In genomic region chr5:66855358-66856107, GRCm38 (mm10) we compare ENCODE assay signal across 11 mouse cellular contexts.
DNase-seq lines count a peak whose midpoint lies in the region; ATAC-seq and TF ChIP-seq lines count a peak whose summit lies in the region.
"Had no signal": no experiment of that assay in that cellular context is flagged by ENCODE, and none has a peak within 500 bp of the region (broad histone marks: within the 10 kb centered on the region; RNA-seq: fewer than 3 reads in every experiment).

No protein-coding gene starts in this region.

- H3K27ac ChIP-seq in limb, embryonic 14.5 days (replicated peaks; ENCODE audit: low read depth, low read length), result no peak overlapping the region
- H3K27ac ChIP-seq in limb, embryonic 10.5 days, result no peak overlapping the region
- H3K27ac ChIP-seq in kidney, postnatal 0 days, result 0 out of 2 replicates have a peak overlapping the region, but pooled peaks have one; percentile 19
- H3K27ac ChIP-seq in neural tube, embryonic 15.5 days (replicated peaks), result peak overlapping the region; percentile 25; the same call in 1 of the 2 replicates
- H3K27ac ChIP-seq: midbrain, embryonic 15.5 days had no signal

- H3K4me2 ChIP-seq in limb, embryonic 14.5 days (replicated peaks; ENCODE audit: low read depth, low read length, severe bottlenecking), result no peak overlapping the region
- no peak overlapping the region for H3K4me2 ChIP-seq in kidney, postnatal 0 days (ENCODE audit: low read length)
- H3K4me2 ChIP-seq in neural tube, embryonic 15.5 days, result no peak overlapping the region
- H3K4me2 ChIP-seq: liver, embryonic 11.5 days; midbrain, embryonic 15.5 days had no signal

- no peaks in the 10 kb centered on the region for H3K27me3 ChIP-seq in limb, embryonic 14.5 days (ENCODE audit: control insufficient read depth, insufficient read depth, low read length)
- H3K27me3 ChIP-seq in limb, embryonic 10.5 days (ENCODE audit: low read depth, poor library complexity, severe bottlenecking), result no peaks in the 10 kb centered on the region
- no peaks in the 10 kb centered on the region for H3K27me3 ChIP-seq in kidney, postnatal 0 days (ENCODE audit: insufficient read depth, low read length)
- H3K27me3 ChIP-seq in neural tube, embryonic 15.5 days (replicated peaks), result no peaks in the 10 kb centered on the region
- H3K27me3 ChIP-seq: midbrain, embryonic 15.5 days had no signal

- WGBS in limb, embryonic 14.5 days, result 61% methylated on average over 11 of the region's 11 CpGs
- WGBS in limb, embryonic 10.5 days, result 85% methylated on average over 11 of the region's 11 CpGs
- WGBS in kidney, postnatal 0 days, result 59% methylated on average over 11 of the region's 11 CpGs
- 48% methylated on average over 11 of the region's 11 CpGs for WGBS in neural tube, embryonic 15.5 days

- no peaks in the 10 kb centered on the region for H3K9me3 ChIP-seq in limb, embryonic 14.5 days (ENCODE audit: control insufficient read depth, low read length)
- no peaks in the 10 kb centered on the region for H3K9me3 ChIP-seq in limb, embryonic 10.5 days (replicated peaks)
- H3K9me3 ChIP-seq in kidney, postnatal 0 days (replicated peaks; ENCODE audit: low read length), result no peaks in the 10 kb centered on the region
- H3K9me3 ChIP-seq in neural tube, embryonic 15.5 days (replicated peaks), result no peaks in the 10 kb centered on the region
- H3K9me3 ChIP-seq: midbrain, embryonic 15.5 days had no signal

- no peak overlapping the region for H3K4me3 ChIP-seq in limb, embryonic 14.5 days (replicated peaks; ENCODE audit: low read length)
- H3K4me3 ChIP-seq in limb, embryonic 10.5 days, result no peak overlapping the region
- H3K4me3 ChIP-seq in kidney, postnatal 0 days (replicated peaks; ENCODE audit: low read depth, low read length), result no peak overlapping the region
- H3K4me3 ChIP-seq in neural tube, embryonic 15.5 days (replicated peaks), result no peak overlapping the region
- H3K4me3 ChIP-seq: midbrain, embryonic 15.5 days had no signal

- no peaks in the 10 kb centered on the region for H3K36me3 ChIP-seq in limb, embryonic 14.5 days (ENCODE audit: control insufficient read depth, insufficient read depth, low read length)
- H3K36me3 ChIP-seq in limb, embryonic 10.5 days, result 0 out of 2 replicates have a peak, but pooled peaks cover 3% of the 10 kb centered on the region
- H3K36me3 ChIP-seq in kidney, postnatal 0 days (ENCODE audit: insufficient read depth, low read length), result no peaks in the 10 kb centered on the region
- H3K36me3 ChIP-seq in neural tube, embryonic 15.5 days, result no peaks in the 10 kb centered on the region
- H3K36me3 ChIP-seq: midbrain, embryonic 15.5 days had no signal

- DNase-seq in embryo, embryonic 11 days, result peak; percentile 46
- no peak for DNase-seq in embryo, embryonic 10 days (ENCODE audit: low spot score)
- peak; percentile 54 for DNase-seq in limb, embryonic 14.5 days (ENCODE audit: low spot score)
- no peak for DNase-seq in limb, embryonic 10.5 days (ENCODE audit: low spot score)
- peak; percentile 47 for DNase-seq in kidney, postnatal 0 days (ENCODE audit: low spot score)
- no peak for DNase-seq in cerebellum, postnatal 36 days
- no peak for DNase-seq in layer of hippocampus, postnatal 36 days
- DNase-seq: B cell, adult 2 months had no signal

- no peak overlapping the region for H3K9ac ChIP-seq in limb, embryonic 14.5 days (ENCODE audit: low read depth, low read length, severe bottlenecking)
- H3K9ac ChIP-seq in kidney, postnatal 0 days (ENCODE audit: low read depth, low read length), result no peak overlapping the region
- H3K9ac ChIP-seq in neural tube, embryonic 15.5 days (replicated peaks), result no peak overlapping the region
- H3K9ac ChIP-seq: midbrain, embryonic 15.5 days had no signal

- H3K4me1 ChIP-seq in limb, embryonic 14.5 days (ENCODE audit: control insufficient read depth, insufficient read depth, low read length), result 0 out of 2 replicates have a peak, but pooled peaks cover 2% of the 10 kb centered on the region
- H3K4me1 ChIP-seq in limb, embryonic 10.5 days, result peaks cover 5% of the 10 kb centered on the region
- no peaks in the 10 kb centered on the region for H3K4me1 ChIP-seq in kidney, postnatal 0 days (replicated peaks; ENCODE audit: insufficient read depth, low read length)
- peaks cover 23% of the 10 kb centered on the region for H3K4me1 ChIP-seq in neural tube, embryonic 15.5 days

- no peak for TF ChIP-seq POLR2A in limb, embryonic 14.5 days (IDR thresholded peaks at IDR 0.05; ENCODE audit: borderline replicate concordance, extremely low read depth, insufficient read depth, insufficient read length)

- ATAC-seq in limb, embryonic 14.5 days (ENCODE audit: low FRiP score, low read depth), result no peak
- no peak for ATAC-seq in kidney, postnatal 0 days (replicated peaks; ENCODE audit: low FRiP score, low read depth)
- no peak for ATAC-seq in neural tube, embryonic 15.5 days (ENCODE audit: low FRiP score)
- ATAC-seq: midbrain, embryonic 15.5 days had no signal

- no peak for TF ChIP-seq CTCF in kidney, postnatal 0 days (IDR thresholded peaks at IDR 0.05; ENCODE audit: low read depth)

Comparison
In these comparisons a context has a peak if more than half of its experiments do, and no peak if none do; other contexts are left out.
1. DNase-seq: peak in embryo, embryonic 11 days (single experiment), limb, embryonic 14.5 days (single experiment) and kidney, postnatal 0 days (single experiment); none in embryo, embryonic 10 days (single experiment), limb, embryonic 10.5 days (single experiment), cerebellum, postnatal 36 days (0 of 2) and layer of hippocampus, postnatal 36 days (0 of 2).
2. H3K27ac ChIP-seq: peak in kidney, postnatal 0 days (single experiment) and neural tube, embryonic 15.5 days (single experiment); none in limb, embryonic 14.5 days (single experiment) and limb, embryonic 10.5 days (single experiment).